Mouse (Mus musculus): ENCODE results near the gene Tgds. TPM values are rescaled to one million over a fixed set of nuclear protein-coding genes. Genes with fewer than 3 reads are reported as not detected.

Tgds gene
- 33.4 and 34.9 TPM in 2 replicates for polyA plus RNA-seq (2015; fragmentation: Nextera tagmentation; extraction: Ambion mirVana)

DNA sequence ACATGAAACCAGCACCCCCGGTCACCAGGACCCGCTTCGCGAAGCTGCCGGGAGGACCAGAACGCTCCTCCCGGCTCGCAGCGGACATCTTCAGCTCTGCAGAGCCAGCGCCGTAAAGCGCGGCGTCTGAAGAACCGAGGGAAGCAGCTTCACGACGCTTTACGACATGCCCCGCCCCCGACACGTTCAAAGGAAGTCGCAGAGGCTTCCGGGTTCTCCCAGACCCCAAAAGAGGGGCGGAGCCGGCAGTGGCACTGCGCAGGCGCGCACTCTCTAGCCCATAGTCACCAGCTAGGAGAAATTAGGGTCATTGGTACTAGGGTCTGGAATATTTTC lies at the start of gene Tgds:
TSS of gene Tgds (minus strand) at position 114 of the 336 bp plus-strand sequence.
- Histone ChIP-seq H3K27me3 (ENCODE audit: insufficient read depth, low read length) (no peaks in the 10 kb centered on the region), H3K4me3 (ENCODE audit: low read length) (peak within 1 kb of the TSS; percentile 63), H3K4me1 (ENCODE audit: insufficient read depth, low read length) (peaks cover 19% of the 10 kb centered on the region), H3K36me3 (ENCODE audit: insufficient read depth, low read length) (0 out of 2 replicates have a peak, but pooled peaks cover 5% of the 10 kb centered on the region), H3K4me2 (replicated peaks; ENCODE audit: low read depth, low read length) (peak within 1 kb of the TSS; percentile 74), H3K27ac (ENCODE audit: low read length) (no peak within 1 kb of the TSS), H3K9ac (replicated peaks; ENCODE audit: low read length) (peak within 1 kb of the TSS; percentile 74), H3K9me3 (ENCODE audit: low read length) (no peaks in the 10 kb centered on the region)
- peak; percentile 83 for ATAC-seq (ENCODE audit: low FRiP score, low TSS enrichment)
- WGBS, result under 1% methylated on average over 28 of the region's 28 CpGs

GRCm38 (mm10) chr14:118180711-118181177 lies 48.2 kb upstream of the Tgds start:
- peak; percentile 86 for ATAC-seq (ENCODE audit: low FRiP score, low TSS enrichment)
- Histone ChIP-seq H3K4me1 (ENCODE audit: insufficient read depth, low read length) (no peaks in the 10 kb centered on the region), H3K9me3 (ENCODE audit: low read length) (no peaks in the 10 kb centered on the region), H3K27me3 (ENCODE audit: insufficient read depth, low read length) (no peaks in the 10 kb centered on the region), H3K36me3 (ENCODE audit: insufficient read depth, low read length) (no peaks in the 10 kb centered on the region), H3K4me3 (ENCODE audit: low read length) (peak overlapping the region; percentile 59), H3K9ac (replicated peaks; ENCODE audit: low read length) (peak overlapping the region; percentile 67), H3K4me2 (replicated peaks; ENCODE audit: low read depth, low read length) (peak overlapping the region; percentile 71), H3K27ac (ENCODE audit: low read length) (peak overlapping the region; percentile 48; the same call in 1 of the 2 replicates)
- 4% methylated on average over 10 of the region's 10 CpGs for WGBS

- no peaks in the 10 kb centered on the region for H3K4me1 ChIP-seq (ENCODE audit: insufficient read depth, low read length)
- H3K27me3 ChIP-seq (ENCODE audit: insufficient read depth, low read length), result no peaks in the 10 kb centered on the region
- H3K9ac ChIP-seq (replicated peaks; ENCODE audit: low read length), result peak overlapping the region; percentile 67
- under 1% methylated on average over 20 of the region's 20 CpGs for WGBS
- H3K27ac ChIP-seq (ENCODE audit: low read length), result peak overlapping the region; percentile 48
- peak overlapping the region; percentile 71 for H3K4me2 ChIP-seq (replicated peaks; ENCODE audit: low read depth, low read length)
- H3K36me3 ChIP-seq (ENCODE audit: insufficient read depth, low read length), result no peaks in the 10 kb centered on the region
- peak overlapping the region; percentile 59 for H3K4me3 ChIP-seq (ENCODE audit: low read length)
- H3K9me3 ChIP-seq (ENCODE audit: low read length), result no peaks in the 10 kb centered on the region
- ATAC-seq (ENCODE audit: low FRiP score, low TSS enrichment), result peak; percentile 89
Observed at GRCm38 (mm10) chr14:118180117-118180557, 47.6 kb upstream of the Tgds start.

DNA sequence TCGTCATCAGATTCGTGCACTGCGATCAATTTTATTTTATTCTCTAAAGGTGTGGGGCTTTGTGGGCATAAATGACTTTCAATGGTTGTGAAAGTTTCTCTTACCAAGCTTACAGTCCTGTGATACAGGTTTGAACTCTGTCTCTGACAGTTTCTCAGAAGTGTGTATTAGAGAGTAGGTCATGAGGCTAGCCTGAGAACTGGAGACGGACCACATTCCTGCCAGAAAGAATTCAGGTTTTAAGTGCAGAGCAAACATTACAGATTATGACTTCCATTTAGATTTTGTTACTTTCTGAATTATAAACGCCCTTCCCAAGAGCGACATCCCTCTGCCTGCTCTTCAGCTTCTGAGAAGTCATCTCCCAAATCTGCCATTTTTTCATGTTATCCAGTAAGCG lies 47.1 kb upstream of the Tgds start:
- peak overlapping the region; percentile 59 for H3K4me3 ChIP-seq (ENCODE audit: low read length)
- no peaks in the 10 kb centered on the region for H3K4me1 ChIP-seq (ENCODE audit: insufficient read depth, low read length)
- no peaks in the 10 kb centered on the region for H3K9me3 ChIP-seq (ENCODE audit: low read length)
- H3K27ac ChIP-seq (ENCODE audit: low read length), result no peak overlapping the region
- H3K9ac ChIP-seq (replicated peaks; ENCODE audit: low read length), result peak overlapping the region; percentile 67
- no peaks in the 10 kb centered on the region for H3K27me3 ChIP-seq (ENCODE audit: insufficient read depth, low read length)
- no peak for ATAC-seq (ENCODE audit: low FRiP score, low TSS enrichment)
- 31% methylated on average over 7 of the region's 7 CpGs for WGBS
- H3K36me3 ChIP-seq (ENCODE audit: insufficient read depth, low read length), result no peaks in the 10 kb centered on the region
- H3K4me2 ChIP-seq (replicated peaks; ENCODE audit: low read depth, low read length), result peak overlapping the region; percentile 71

GRCm38 (mm10) chr14:118179251-118179650 lies 46.7 kb upstream of the Tgds start:
- Histone ChIP-seq H3K27me3 (ENCODE audit: insufficient read depth, low read length) (no peaks in the 10 kb centered on the region), H3K4me1 (ENCODE audit: insufficient read depth, low read length) (no peaks in the 10 kb centered on the region), H3K36me3 (ENCODE audit: insufficient read depth, low read length) (no peaks in the 10 kb centered on the region), H3K9me3 (ENCODE audit: low read length) (no peaks in the 10 kb centered on the region), H3K4me3 (ENCODE audit: low read length) (no peak overlapping the region), H3K4me2 (replicated peaks; ENCODE audit: low read depth, low read length) (no peak overlapping the region), H3K9ac (replicated peaks; ENCODE audit: low read length) (no peak overlapping the region), H3K27ac (ENCODE audit: low read length) (no peak overlapping the region)
- no peak for ATAC-seq (ENCODE audit: low FRiP score, low TSS enrichment)
- 14% methylated on average over 1 of the region's 1 CpGs for WGBS

- H3K27me3 ChIP-seq (ENCODE audit: insufficient read depth, low read length), result no peaks in the 10 kb centered on the region
- no peak for ATAC-seq (ENCODE audit: low FRiP score, low TSS enrichment)
Observed at GRCm38 (mm10) chr14:118175694-118176085, 43.1 kb upstream of the Tgds start.

GRCm38 (mm10) chr14:118175071-118175693 lies 42.6 kb upstream of the Tgds start:
- Histone ChIP-seq H3K4me1 (ENCODE audit: insufficient read depth, low read length) (no peaks in the 10 kb centered on the region), H3K4me2 (replicated peaks; ENCODE audit: low read depth, low read length) (no peak overlapping the region), H3K4me3 (ENCODE audit: low read length) (no peak overlapping the region), H3K36me3 (ENCODE audit: insufficient read depth, low read length) (0 out of 2 replicates have a peak, but pooled peaks cover 2% of the 10 kb centered on the region), H3K9me3 (ENCODE audit: low read length) (no peaks in the 10 kb centered on the region), H3K27me3 (ENCODE audit: insufficient read depth, low read length) (no peaks in the 10 kb centered on the region), H3K27ac (ENCODE audit: low read length) (no peak overlapping the region), H3K9ac (replicated peaks; ENCODE audit: low read length) (no peak overlapping the region)
- WGBS, result 85% methylated on average over 29 of the region's 30 CpGs
- no peak for ATAC-seq (ENCODE audit: low FRiP score, low TSS enrichment)

More at GRCm38 (mm10) chr14:118175694-118176085, 43.1 kb upstream of the Tgds start:
- Histone ChIP-seq H3K9ac (replicated peaks; ENCODE audit: low read length) (no peak overlapping the region), H3K9me3 (ENCODE audit: low read length) (no peaks in the 10 kb centered on the region), H3K27ac (ENCODE audit: low read length) (no peak overlapping the region), H3K4me2 (replicated peaks; ENCODE audit: low read depth, low read length) (no peak overlapping the region), H3K4me3 (ENCODE audit: low read length) (no peak overlapping the region), H3K36me3 (ENCODE audit: insufficient read depth, low read length) (no peaks in the 10 kb centered on the region), H3K4me1 (ENCODE audit: insufficient read depth, low read length) (no peaks in the 10 kb centered on the region)
- 88% methylated on average over 12 of the region's 12 CpGs for WGBS

- Histone ChIP-seq H3K4me2 (replicated peaks; ENCODE audit: low read depth, low read length) (no peak overlapping the region), H3K9ac (replicated peaks; ENCODE audit: low read length) (no peak overlapping the region), H3K9me3 (ENCODE audit: low read length) (no peaks in the 10 kb centered on the region), H3K36me3 (ENCODE audit: insufficient read depth, low read length) (0 out of 2 replicates have a peak, but pooled peaks cover 14% of the 10 kb centered on the region), H3K4me3 (ENCODE audit: low read length) (no peak overlapping the region), H3K27ac (ENCODE audit: low read length) (no peak overlapping the region), H3K4me1 (ENCODE audit: insufficient read depth, low read length) (no peaks in the 10 kb centered on the region), H3K27me3 (ENCODE audit: insufficient read depth, low read length) (no peaks in the 10 kb centered on the region)
- 68% methylated on average over 11 of the region's 11 CpGs for WGBS
- no peak for ATAC-seq (ENCODE audit: low FRiP score, low TSS enrichment)
Observed at GRCm38 (mm10) chr14:118173590-118174203, 41.1 kb upstream of the Tgds start.

GRCm38 (mm10) chr14:118168776-118169175 lies 36.2 kb upstream of the Tgds start:
- Histone ChIP-seq H3K9me3 (ENCODE audit: low read length) (no peaks in the 10 kb centered on the region), H3K27ac (ENCODE audit: low read length) (no peak overlapping the region), H3K36me3 (ENCODE audit: insufficient read depth, low read length) (0 out of 2 replicates have a peak, but pooled peaks cover 20% of the 10 kb centered on the region), H3K9ac (replicated peaks; ENCODE audit: low read length) (no peak overlapping the region), H3K27me3 (ENCODE audit: insufficient read depth, low read length) (no peaks in the 10 kb centered on the region), H3K4me3 (ENCODE audit: low read length) (no peak overlapping the region), H3K4me2 (replicated peaks; ENCODE audit: low read depth, low read length) (no peak overlapping the region), H3K4me1 (ENCODE audit: insufficient read depth, low read length) (no peaks in the 10 kb centered on the region)
- 96% methylated on average over 4 of the region's 4 CpGs for WGBS
- ATAC-seq (ENCODE audit: low FRiP score, low TSS enrichment), result no peak

DNA sequence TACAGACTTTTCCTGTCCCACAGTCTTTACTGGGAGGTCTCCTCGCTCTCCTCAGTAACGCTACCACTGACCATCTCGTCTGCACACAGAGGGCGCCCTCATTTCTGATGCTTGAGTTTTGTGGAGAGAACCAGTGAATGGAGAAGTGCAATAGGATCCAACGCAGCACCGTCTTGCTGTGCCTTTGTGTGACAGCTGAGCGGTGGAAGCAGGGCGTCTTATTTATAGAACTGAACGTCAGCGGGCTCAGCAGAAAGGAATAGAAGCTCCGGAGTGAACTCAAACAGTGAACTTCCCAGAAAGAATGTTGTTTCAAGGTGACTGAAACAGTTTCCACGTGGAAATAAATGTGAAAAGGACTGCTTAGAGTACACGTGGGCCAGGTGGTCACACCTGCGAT lies 30.1 kb upstream of the Tgds start:
- no peak overlapping the region for H3K4me3 ChIP-seq (ENCODE audit: low read length)
- H3K9me3 ChIP-seq (ENCODE audit: low read length), result no peaks in the 10 kb centered on the region
- ATAC-seq (ENCODE audit: low FRiP score, low TSS enrichment), result no peak
- no peaks in the 10 kb centered on the region for H3K27me3 ChIP-seq (ENCODE audit: insufficient read depth, low read length)
- no peak overlapping the region for H3K4me2 ChIP-seq (replicated peaks; ENCODE audit: low read depth, low read length)
- H3K4me1 ChIP-seq (ENCODE audit: insufficient read depth, low read length), result no peaks in the 10 kb centered on the region
- peaks cover 45% of the 10 kb centered on the region for H3K36me3 ChIP-seq (ENCODE audit: insufficient read depth, low read length)
- H3K27ac ChIP-seq (ENCODE audit: low read length), result no peak overlapping the region
- no peak overlapping the region for H3K9ac ChIP-seq (replicated peaks; ENCODE audit: low read length)
- 86% methylated on average over 14 of the region's 14 CpGs for WGBS
